Mouse (Mus musculus) cerebellum, adult 2 months (tissue): Measurements from ENCODE around the gene Cdc42se2.

ENCODE experiments used
- CTCF ChIP-seq: fragments of 200-500 bp; IDR thresholded peaks from 2 replicates; pipeline ENCODE4 v1.5.1; 2011; ENCODE audit warnings: low read depth, mild to moderate bottlenecking, control low read depth, low read length, moderate library complexity, borderline replicate concordance; ENCODE audit not compliant: insufficient read depth
- POLR2A ChIP-seq: fragments of 200-500 bp; IDR thresholded peaks from 2 replicates; pipeline ENCODE4 v1.6.1; 2011; ENCODE audit warnings: low read length, control low read depth, borderline replicate concordance; ENCODE audit not compliant: insufficient read depth

DNA sequence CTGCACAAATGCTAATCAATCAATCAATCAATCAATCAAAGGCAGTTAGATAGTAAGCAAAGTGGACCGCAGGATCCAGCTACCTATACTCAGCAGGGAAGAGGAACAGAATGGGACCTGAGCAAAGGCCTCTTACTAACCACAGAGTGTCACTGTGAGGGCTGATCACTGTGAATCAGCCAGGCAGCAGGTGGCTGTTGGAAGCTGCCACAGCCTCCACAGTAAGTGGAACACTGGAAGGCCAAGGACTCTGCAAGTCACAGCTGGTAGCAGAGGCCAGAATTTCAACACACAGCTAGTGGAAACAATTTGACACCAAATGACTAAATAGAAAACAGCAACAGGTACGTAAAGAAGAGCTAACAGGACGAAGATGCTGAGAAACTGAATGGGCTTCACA is 68.9 kb downstream of the Cdc42se2 start:
- TF ChIP-seq CTCF (no peak), POLR2A (no peak)
